Mouse (Mus musculus): ENCODE data around the gene Hdac9. TPM values are rescaled to one million over a fixed set of nuclear protein-coding genes. Genes with fewer than 3 reads are reported as not detected.

The Hdac9 gene
- polyA plus RNA-seq, 1 experiment from 2014 or later, result 12.7 TPM

- H3K4me2 ChIP-seq (replicated peaks; ENCODE audit: low read depth, low read length), result no peak overlapping the region
- H3K9me3 ChIP-seq (ENCODE audit: control insufficient read depth, low read length), result no peaks in the 10 kb centered on the region
- no peaks in the 10 kb centered on the region for H3K27me3 ChIP-seq (ENCODE audit: control insufficient read depth, insufficient read depth, low read length)
- no peak overlapping the region for H3K27ac ChIP-seq (ENCODE audit: low read depth, low read length)
- no peak overlapping the region for H3K9ac ChIP-seq (ENCODE audit: low read depth, low read length)
- DNase-seq (ENCODE audit: low spot score) (no peak), ATAC-seq (ENCODE audit: low FRiP score) (no peak)
- H3K36me3 ChIP-seq (ENCODE audit: control insufficient read depth, insufficient read depth, low read length), result no peaks in the 10 kb centered on the region
- no peak overlapping the region for H3K4me3 ChIP-seq (ENCODE audit: low read depth, low read length)
- 86% methylated on average over 4 of the region's 4 CpGs for WGBS
- H3K4me1 ChIP-seq (replicated peaks; ENCODE audit: control insufficient read depth, insufficient read depth, low read length), result no peaks in the 10 kb centered on the region
These were observed 578.0 kb downstream of the Hdac9 start for GRCm38 (mm10) chr12:34338886-34339285.

- Histone ChIP-seq H3K36me3 (ENCODE audit: control insufficient read depth, insufficient read depth, low read length) (no peaks in the 10 kb centered on the region), H3K4me2 (replicated peaks; ENCODE audit: low read depth, low read length) (no peak overlapping the region), H3K9me3 (ENCODE audit: control insufficient read depth, low read length) (no peaks in the 10 kb centered on the region), H3K27ac (ENCODE audit: low read depth, low read length) (no peak overlapping the region), H3K9ac (ENCODE audit: low read depth, low read length) (no peak overlapping the region), H3K4me1 (replicated peaks; ENCODE audit: control insufficient read depth, insufficient read depth, low read length) (no peaks in the 10 kb centered on the region), H3K4me3 (ENCODE audit: low read depth, low read length) (no peak overlapping the region), H3K27me3 (ENCODE audit: control insufficient read depth, insufficient read depth, low read length) (no peaks in the 10 kb centered on the region)
- ATAC-seq (ENCODE audit: low FRiP score) (no peak), DNase-seq (ENCODE audit: low spot score) (no peak)
- 74% methylated on average over 4 of the region's 4 CpGs for WGBS
These were observed 582.3 kb downstream of the Hdac9 start for GRCm38 (mm10) chr12:34334455-34335084.

GRCm38 (mm10) chr12:34332884-34333283 lies 584.0 kb downstream of the Hdac9 start:
- Histone ChIP-seq H3K9me3 (ENCODE audit: control insufficient read depth, low read length) (no peaks in the 10 kb centered on the region), H3K36me3 (ENCODE audit: control insufficient read depth, insufficient read depth, low read length) (no peaks in the 10 kb centered on the region), H3K27ac (ENCODE audit: low read depth, low read length) (no peak overlapping the region), H3K9ac (ENCODE audit: low read depth, low read length) (no peak overlapping the region), H3K4me1 (replicated peaks; ENCODE audit: control insufficient read depth, insufficient read depth, low read length) (no peaks in the 10 kb centered on the region), H3K27me3 (ENCODE audit: control insufficient read depth, insufficient read depth, low read length) (no peaks in the 10 kb centered on the region), H3K4me2 (replicated peaks; ENCODE audit: low read depth, low read length) (no peak overlapping the region), H3K4me3 (ENCODE audit: low read depth, low read length) (no peak overlapping the region)
- WGBS, result 68% methylated on average over 4 of the region's 4 CpGs
- ATAC-seq (ENCODE audit: low FRiP score) (no peak), DNase-seq (ENCODE audit: low spot score) (no peak)

GRCm38 (mm10) chr12:34327111-34327510 lies 589.8 kb downstream of the Hdac9 start:
- ATAC-seq (ENCODE audit: low FRiP score) (no peak), DNase-seq (ENCODE audit: low spot score) (no peak)
- Histone ChIP-seq H3K4me3 (ENCODE audit: low read depth, low read length) (no peak overlapping the region), H3K9ac (ENCODE audit: low read depth, low read length) (no peak overlapping the region), H3K4me1 (replicated peaks; ENCODE audit: control insufficient read depth, insufficient read depth, low read length) (no peaks in the 10 kb centered on the region), H3K27ac (ENCODE audit: low read depth, low read length) (no peak overlapping the region), H3K27me3 (ENCODE audit: control insufficient read depth, insufficient read depth, low read length) (no peaks in the 10 kb centered on the region), H3K36me3 (ENCODE audit: control insufficient read depth, insufficient read depth, low read length) (no peaks in the 10 kb centered on the region), H3K4me2 (replicated peaks; ENCODE audit: low read depth, low read length) (no peak overlapping the region), H3K9me3 (ENCODE audit: control insufficient read depth, low read length) (no peaks in the 10 kb centered on the region)
- WGBS, result 70% methylated on average over 1 of the region's 1 CpGs

- ATAC-seq (ENCODE audit: low FRiP score) (no peak), DNase-seq (ENCODE audit: low spot score) (no peak)
- Histone ChIP-seq H3K4me2 (replicated peaks; ENCODE audit: low read depth, low read length) (no peak overlapping the region), H3K27ac (ENCODE audit: low read depth, low read length) (no peak overlapping the region), H3K36me3 (ENCODE audit: control insufficient read depth, insufficient read depth, low read length) (no peaks in the 10 kb centered on the region), H3K9me3 (ENCODE audit: control insufficient read depth, low read length) (no peaks in the 10 kb centered on the region), H3K4me1 (replicated peaks; ENCODE audit: control insufficient read depth, insufficient read depth, low read length) (no peaks in the 10 kb centered on the region), H3K27me3 (ENCODE audit: control insufficient read depth, insufficient read depth, low read length) (no peaks in the 10 kb centered on the region), H3K4me3 (ENCODE audit: low read depth, low read length) (no peak overlapping the region), H3K9ac (ENCODE audit: low read depth, low read length) (no peak overlapping the region)
- WGBS, result 86% methylated on average over 15 of the region's 15 CpGs
These were observed 604.7 kb downstream of the Hdac9 start for GRCm38 (mm10) chr12:34312113-34312719.

DNA sequence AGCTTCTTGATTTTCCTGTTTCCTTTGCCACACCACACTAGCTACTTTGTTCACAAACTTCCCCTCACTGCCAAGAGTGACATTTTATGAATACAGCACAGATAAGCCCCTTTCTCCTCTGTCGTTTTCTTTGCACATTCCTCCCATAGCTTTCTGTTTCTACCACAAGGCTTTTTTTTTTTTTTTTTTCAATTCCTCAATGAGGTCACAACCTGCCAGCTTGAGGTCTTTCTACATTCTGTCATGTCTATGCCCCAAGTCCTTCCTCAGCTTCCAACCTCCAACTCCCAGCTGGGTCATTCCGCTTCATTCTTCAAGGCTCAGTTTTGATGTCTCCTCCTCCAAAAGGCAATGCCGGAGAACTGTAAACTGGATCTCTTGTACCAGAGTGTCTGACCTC lies 611.4 kb downstream of the Hdac9 start:
- H3K4me1 ChIP-seq (replicated peaks; ENCODE audit: control insufficient read depth, insufficient read depth, low read length), result no peaks in the 10 kb centered on the region
- ATAC-seq (ENCODE audit: low FRiP score), result no peak

DNA sequence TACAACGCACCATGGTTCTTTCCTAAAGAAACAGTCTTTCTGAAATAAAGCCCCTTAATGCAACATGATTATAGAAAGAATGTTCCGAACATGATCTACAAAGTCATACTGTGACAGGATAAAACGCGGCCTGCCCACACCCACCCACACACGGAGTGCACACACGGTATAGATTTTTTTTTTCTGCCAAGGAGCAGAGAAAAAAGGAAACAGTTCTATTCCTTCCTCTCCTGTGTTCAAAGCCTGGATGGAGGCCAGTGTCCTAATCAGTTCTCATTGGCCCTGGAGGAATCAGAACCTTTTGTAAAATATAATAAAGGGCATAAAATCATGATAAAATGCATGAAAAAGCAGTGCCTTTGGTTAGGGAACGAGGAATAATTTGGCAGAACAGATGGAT lies 624.5 kb downstream of the Hdac9 start:
- Histone ChIP-seq H3K4me3 (ENCODE audit: low read depth, low read length) (no peak overlapping the region), H3K27ac (ENCODE audit: low read depth, low read length) (no peak overlapping the region), H3K36me3 (ENCODE audit: control insufficient read depth, insufficient read depth, low read length) (no peaks in the 10 kb centered on the region), H3K9ac (ENCODE audit: low read depth, low read length) (no peak overlapping the region), H3K4me1 (replicated peaks; ENCODE audit: control insufficient read depth, insufficient read depth, low read length) (no peaks in the 10 kb centered on the region), H3K27me3 (ENCODE audit: control insufficient read depth, insufficient read depth, low read length) (no peaks in the 10 kb centered on the region), H3K4me2 (replicated peaks; ENCODE audit: low read depth, low read length) (no peak overlapping the region), H3K9me3 (ENCODE audit: control insufficient read depth, low read length) (no peaks in the 10 kb centered on the region)
- no peak for ATAC-seq (ENCODE audit: low FRiP score)
- DNase-seq (ENCODE audit: low spot score), result no peak
- WGBS, result 74% methylated on average over 7 of the region's 7 CpGs

More for the DNA sequence above, 611.4 kb downstream of the Hdac9 start:
- Histone ChIP-seq H3K27ac (ENCODE audit: low read depth, low read length) (no peak overlapping the region), H3K9me3 (ENCODE audit: control insufficient read depth, low read length) (no peaks in the 10 kb centered on the region), H3K36me3 (ENCODE audit: control insufficient read depth, insufficient read depth, low read length) (no peaks in the 10 kb centered on the region), H3K9ac (ENCODE audit: low read depth, low read length) (no peak overlapping the region), H3K4me3 (ENCODE audit: low read depth, low read length) (no peak overlapping the region), H3K4me2 (replicated peaks; ENCODE audit: low read depth, low read length) (no peak overlapping the region), H3K27me3 (ENCODE audit: control insufficient read depth, insufficient read depth, low read length) (no peaks in the 10 kb centered on the region)
- no peak for DNase-seq (ENCODE audit: low spot score)
- WGBS, result 36% methylated on average over 3 of the region's 3 CpGs

- Histone ChIP-seq H3K27me3 (ENCODE audit: control insufficient read depth, insufficient read depth, low read length) (no peaks in the 10 kb centered on the region), H3K4me1 (replicated peaks; ENCODE audit: control insufficient read depth, insufficient read depth, low read length) (no peaks in the 10 kb centered on the region), H3K4me2 (replicated peaks; ENCODE audit: low read depth, low read length) (no peak overlapping the region), H3K36me3 (ENCODE audit: control insufficient read depth, insufficient read depth, low read length) (no peaks in the 10 kb centered on the region), H3K9me3 (ENCODE audit: control insufficient read depth, low read length) (no peaks in the 10 kb centered on the region), H3K9ac (ENCODE audit: low read depth, low read length) (no peak overlapping the region), H3K4me3 (ENCODE audit: low read depth, low read length) (no peak overlapping the region), H3K27ac (ENCODE audit: low read depth, low read length) (no peak overlapping the region)
- ATAC-seq (ENCODE audit: low FRiP score), result no peak
- no peak for DNase-seq (ENCODE audit: low spot score)
- 50% methylated on average over 2 of the region's 2 CpGs for WGBS
These were observed 629.7 kb downstream of the Hdac9 start for GRCm38 (mm10) chr12:34287218-34287617.

GRCm38 (mm10) chr12:34284888-34285287 lies 632.0 kb downstream of the Hdac9 start:
- DNase-seq (ENCODE audit: low spot score) (no peak), ATAC-seq (ENCODE audit: low FRiP score) (no peak)
- H3K27me3 ChIP-seq (ENCODE audit: control insufficient read depth, insufficient read depth, low read length), result no peaks in the 10 kb centered on the region
- no peaks in the 10 kb centered on the region for H3K9me3 ChIP-seq (ENCODE audit: control insufficient read depth, low read length)
- no peak overlapping the region for H3K27ac ChIP-seq (ENCODE audit: low read depth, low read length)
- no peaks in the 10 kb centered on the region for H3K4me1 ChIP-seq (replicated peaks; ENCODE audit: control insufficient read depth, insufficient read depth, low read length)
- no peak overlapping the region for H3K4me3 ChIP-seq (ENCODE audit: low read depth, low read length)
- H3K36me3 ChIP-seq (ENCODE audit: control insufficient read depth, insufficient read depth, low read length), result no peaks in the 10 kb centered on the region
- H3K4me2 ChIP-seq (replicated peaks; ENCODE audit: low read depth, low read length), result no peak overlapping the region
- no peak overlapping the region for H3K9ac ChIP-seq (ENCODE audit: low read depth, low read length)

All from hindbrain, embryonic 11.5 days (tissue).